Mouse (Mus musculus) gonadal fat pad, adult 2 months (tissue): ENCODE measurements around the gene Fam133b. TPM values are rescaled to one million over a fixed set of nuclear protein-coding genes. Genes with fewer than 3 reads are reported as not detected.
"Not testable (repeated sequence)": the region's sequence is repeated elsewhere in the genome, so short reads cannot be mapped to it uniquely, and the experiment has no call there.

Experiments used
- DNase-seq: peaks from one replicate; pipeline ENCODE4 v3.0.0-alpha.2; 2012; ENCODE audit warnings: low read depth
- polyA plus RNA-seq: library from polyadenylated mRNA; depleted of rRNA; stranded (reverse); fragments of >200 nt; gene quantifications from 2 replicates; pipeline ENCODE4 v1.2.3, GENCODE M21; 2012

Gene Fam133b
- polyA plus RNA-seq, 1 experiment, result 9.7 TPM

DNA sequence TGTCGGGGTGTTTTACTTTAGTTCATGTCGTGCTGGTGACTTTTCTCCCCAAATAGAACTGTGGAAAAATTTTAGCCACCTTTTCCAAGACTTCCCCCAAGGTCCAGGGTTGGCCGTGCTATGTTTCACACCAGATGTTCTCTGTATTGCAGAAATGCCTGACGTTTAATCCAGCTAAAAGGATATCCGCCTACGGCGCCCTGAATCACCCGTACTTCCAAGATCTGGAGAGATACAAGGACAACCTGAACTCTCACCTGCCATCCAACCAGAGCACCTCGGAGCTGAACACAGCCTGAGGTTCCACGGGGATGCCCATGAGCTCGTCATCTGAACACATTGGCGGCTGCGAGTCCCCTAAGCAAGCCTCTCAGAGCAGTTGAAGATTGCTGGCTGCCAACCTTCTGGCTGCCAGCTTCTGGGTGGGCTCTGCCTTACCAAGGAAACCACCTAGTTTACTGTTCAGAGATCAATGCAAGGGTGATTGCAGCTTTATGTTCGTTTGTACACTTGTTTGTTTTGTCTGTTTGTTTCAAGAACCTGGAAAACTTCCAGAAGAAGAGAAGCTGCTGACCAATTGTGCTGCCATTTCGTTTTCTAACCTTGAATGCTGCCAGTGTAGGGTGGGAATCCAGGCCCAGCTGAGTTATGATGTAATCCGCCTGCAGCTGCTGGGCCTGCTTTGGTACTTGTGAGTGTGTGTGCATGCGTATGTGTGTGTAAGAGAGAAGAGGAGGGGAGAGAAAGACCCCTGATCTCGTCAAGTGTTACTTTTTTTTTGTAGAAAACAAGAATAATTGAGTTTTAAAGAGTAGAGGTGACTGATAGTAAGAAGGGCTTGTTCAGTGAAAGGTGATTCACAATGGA is 22.9 kb upstream of the Fam133b start:
- peak; percentile 80 for DNase-seq

DNA sequence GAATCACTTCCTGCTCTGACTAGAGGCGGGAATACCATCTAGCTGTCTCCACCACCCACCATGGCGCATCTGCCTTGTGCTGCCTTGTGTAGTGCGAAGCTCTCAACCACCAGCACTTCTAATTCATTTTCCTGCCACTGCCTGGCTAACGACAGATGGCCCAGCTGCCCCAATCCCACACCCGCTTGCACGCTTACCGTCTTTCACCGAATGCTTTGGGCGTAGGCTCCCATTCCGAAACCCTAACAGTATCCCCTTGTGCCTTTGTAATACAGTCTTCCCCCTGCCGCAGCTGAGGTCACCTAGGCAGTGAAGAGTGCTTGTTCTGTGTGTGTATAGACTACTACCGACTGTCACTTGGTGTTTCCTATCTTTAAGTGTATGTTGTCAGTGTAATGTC is 21.9 kb upstream of the Fam133b start:
- no peak for DNase-seq

- no peak for DNase-seq
Measured at GRCm38 (mm10) chr5:3522826-3523225, 20.8 kb upstream of the Fam133b start.

GRCm38 (mm10) chr5:3527041-3527691 is 16.5 kb upstream of the Fam133b start:
- no peak for DNase-seq

DNA sequence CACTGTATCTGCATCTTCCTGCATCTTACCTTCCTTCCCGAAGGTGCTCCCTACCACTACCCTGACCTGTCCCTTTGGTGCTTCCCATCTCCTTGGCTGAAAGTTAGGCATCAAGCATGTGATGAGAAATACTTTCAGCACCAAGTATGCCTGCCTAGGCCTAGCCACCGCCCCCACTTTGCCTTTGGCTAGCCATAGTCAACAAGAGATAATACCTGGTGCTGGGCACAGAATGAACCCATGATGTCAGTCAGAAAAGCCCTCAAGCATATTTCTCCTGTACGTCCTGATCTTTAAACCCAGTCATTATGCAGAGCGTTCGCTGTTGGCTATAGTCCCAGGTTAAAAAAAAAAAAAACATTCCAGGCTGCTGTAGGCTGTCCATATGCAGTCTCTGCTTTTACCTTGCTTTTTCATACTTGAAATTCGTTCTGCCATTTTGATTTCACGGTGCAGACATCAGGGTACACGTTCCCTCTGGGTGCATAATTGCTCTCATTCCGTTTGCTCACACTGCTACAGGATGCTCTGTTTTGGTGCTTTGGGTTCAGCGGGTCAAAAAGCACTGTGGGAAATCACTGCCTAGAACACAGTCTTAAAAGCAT is 13.9 kb upstream of the Fam133b start:
- peak; percentile 85 for DNase-seq

DNA sequence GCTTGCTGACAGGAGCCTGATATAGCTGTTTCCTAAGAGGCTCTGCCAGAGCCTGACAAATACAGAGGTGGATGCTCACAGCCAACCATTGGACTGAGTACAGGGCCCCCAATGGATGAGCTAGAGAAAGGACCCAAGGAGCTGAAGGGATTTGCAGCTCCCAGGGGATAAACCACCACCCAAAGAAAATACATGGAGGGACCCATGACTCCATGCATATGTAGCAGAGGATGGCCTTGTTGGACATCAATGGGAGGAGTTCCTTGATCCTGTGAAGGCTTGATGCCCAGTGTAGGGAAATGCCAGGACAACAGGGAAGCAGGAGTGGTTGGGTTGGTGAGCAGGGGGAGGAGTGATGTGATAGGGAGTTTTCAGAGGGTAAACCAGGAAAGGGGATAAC is 11.6 kb upstream of the Fam133b start:
- DNase-seq, result not testable (repeated sequence)

DNA sequence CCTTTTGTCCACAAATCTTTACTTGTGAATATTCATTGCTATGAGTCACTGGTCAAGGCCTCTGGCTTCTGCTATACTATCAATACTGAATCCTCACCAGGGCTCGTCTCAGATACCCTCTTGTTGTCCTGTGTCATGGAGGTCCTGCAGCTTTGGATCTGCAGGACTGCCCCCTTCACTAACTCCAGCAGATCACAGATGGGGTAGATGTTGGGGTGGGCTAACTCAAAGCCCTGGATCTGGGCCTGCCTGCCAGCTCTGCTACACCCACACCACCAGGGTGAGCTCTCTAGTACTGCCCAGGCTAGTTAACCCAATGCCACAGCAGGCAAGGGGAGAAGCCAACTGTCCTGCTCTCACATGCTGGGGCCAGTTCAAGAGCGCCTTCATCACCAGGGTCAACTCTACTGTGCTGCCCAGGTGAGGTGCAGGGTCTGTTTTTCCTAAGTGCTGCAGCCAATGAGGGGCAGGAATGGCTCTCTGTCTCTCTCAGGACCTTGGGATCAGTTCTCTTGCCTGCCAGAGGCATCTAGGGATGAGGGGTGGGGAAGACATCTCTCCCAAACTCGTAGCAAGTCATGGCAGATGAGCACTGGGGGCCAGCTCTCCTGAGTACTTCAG is 6.9 kb upstream of the Fam133b start:
- no peak for DNase-seq

DNA sequence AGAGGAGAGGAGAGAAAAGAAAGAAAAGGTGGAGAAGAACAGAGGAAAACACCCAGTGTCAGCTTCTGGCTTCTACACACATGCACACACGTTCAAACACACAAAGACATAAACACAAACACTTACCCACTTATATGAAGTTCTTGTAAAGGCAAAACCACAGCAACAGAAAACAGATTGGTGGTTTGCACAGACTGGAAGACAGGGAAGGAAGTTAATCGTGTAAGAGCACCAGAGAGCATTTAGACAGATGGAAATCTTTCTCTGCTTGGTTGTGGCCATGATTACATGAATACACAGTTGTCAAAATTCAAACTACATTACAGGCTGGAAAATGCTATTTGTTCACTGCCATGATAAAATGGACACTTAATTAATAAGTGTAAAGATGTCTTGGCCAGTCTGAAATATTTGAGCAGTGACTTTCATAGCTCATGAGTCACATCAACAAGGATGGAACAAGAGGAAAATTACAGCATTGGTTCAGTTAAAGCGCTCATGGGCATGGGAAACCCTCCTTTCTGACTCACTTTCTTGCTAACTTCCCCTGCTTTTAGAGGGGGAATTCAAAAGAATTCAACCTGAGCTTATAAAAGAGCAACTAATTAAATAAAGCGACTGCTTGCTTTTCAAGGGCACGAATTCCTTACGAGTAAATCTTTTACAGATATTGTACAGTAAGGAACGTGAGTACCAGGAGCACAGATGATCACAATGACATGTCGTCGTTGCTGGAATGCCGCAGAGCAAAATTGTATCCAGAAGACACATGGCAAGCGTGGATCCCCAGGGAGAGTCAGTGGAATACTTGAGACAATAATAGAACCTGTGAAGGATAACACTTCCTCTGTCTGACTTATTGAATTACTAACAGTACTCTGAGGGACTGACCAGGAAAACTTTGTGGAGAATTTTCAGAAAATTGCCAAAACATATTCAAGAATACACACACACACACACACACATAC is 4.8 kb upstream of the Fam133b start:
- DNase-seq, result no peak

- DNase-seq, result no peak
Measured at GRCm38 (mm10) chr5:3541871-3542270, 1.8 kb upstream of the Fam133b start.

- DNase-seq, result no peak
Measured at GRCm38 (mm10) chr5:3544480-3544769, 792 bp downstream of the Fam133b start.

DNA sequence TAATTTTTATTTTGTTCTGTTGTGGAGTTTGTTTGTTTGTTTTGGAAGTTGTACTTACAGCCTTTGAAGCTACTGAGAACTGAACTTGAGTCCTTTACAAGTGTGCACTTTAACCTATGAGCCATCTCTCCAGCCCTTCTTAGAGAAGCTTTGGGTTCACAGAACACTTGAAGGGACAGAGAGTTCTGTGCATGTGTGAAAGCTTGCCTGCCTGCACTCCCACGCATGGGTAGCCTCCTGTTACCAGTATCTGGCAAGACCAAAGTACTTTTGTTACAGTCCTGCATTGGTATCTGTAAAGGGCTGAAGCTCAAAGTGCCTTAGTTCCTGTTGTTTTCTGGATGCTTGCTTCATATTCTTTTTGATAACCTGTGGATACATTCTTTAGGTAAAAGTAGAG is 2.6 kb downstream of the Fam133b start:
- no peak for DNase-seq

- no peak for DNase-seq
Measured at GRCm38 (mm10) chr5:3551481-3551880, 7.8 kb downstream of the Fam133b start.

DNA sequence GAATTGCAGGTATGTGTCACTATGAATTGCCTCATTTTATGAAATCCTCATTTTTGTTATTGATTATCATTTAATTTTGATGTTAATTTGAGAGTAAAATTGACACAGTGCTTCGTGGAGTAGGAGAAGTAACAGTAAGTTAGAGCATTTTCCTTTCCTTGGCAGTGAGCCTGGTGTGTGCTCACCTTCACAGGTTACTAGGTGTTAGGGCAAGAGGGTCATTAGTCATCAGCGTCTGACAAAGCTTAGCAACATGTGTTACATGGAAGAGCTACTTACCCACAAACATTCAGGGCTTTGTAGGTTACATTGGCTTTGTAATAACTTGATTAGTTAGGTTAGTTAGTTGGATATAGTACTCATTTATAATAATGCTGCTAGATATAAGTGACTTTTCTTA is 10.6 kb downstream of the Fam133b start:
- no peak for DNase-seq

DNA sequence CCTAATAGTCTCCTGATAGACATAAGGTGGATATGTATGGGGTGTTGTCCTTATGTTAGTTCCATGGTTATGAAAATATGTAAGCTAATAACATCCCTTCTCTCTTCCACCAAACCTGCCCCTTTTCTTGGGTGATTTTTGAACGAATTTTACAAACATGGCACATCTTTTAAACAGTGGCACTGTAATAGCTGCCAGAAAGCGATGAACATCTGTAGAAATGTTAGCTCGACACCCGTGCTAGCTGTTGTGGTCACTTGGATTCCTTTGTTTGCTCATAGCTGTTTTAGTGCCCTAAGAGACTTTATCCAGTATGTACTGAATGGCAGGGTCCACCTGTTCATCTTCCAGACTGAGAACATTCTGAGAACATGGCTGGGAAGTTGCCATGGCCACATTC is 27.6 kb downstream of the Fam133b start, which contains the start of gene 1700109H08Rik:
Gene 1700109H08Rik (plus strand): TSS at position 301 of the 400 bp plus-strand sequence.
- DNase-seq, result no peak

- no peak for DNase-seq
Measured at GRCm38 (mm10) chr5:3574825-3575224, 31.2 kb downstream of the Fam133b start.

DNA sequence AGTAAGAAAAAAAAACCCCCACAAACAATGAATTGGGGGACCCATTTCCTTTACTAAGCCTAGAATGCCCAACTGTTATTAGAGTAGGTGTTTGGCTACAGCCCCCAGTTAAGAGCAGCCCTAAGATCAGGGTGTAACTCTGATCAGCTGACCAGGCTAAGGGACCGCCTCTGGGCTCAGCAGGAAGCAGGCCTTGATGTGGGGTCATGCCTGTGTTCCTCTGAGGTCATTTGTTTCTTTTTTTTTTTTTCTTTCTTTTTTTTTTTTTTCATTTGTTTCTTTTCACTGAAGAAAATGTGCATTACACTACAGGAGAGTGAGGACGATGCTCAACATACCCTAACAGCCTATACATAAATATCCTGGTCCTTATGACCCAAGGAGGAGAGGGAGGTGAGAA is 34.3 kb downstream of the Fam133b start:
- no peak for DNase-seq

DNA sequence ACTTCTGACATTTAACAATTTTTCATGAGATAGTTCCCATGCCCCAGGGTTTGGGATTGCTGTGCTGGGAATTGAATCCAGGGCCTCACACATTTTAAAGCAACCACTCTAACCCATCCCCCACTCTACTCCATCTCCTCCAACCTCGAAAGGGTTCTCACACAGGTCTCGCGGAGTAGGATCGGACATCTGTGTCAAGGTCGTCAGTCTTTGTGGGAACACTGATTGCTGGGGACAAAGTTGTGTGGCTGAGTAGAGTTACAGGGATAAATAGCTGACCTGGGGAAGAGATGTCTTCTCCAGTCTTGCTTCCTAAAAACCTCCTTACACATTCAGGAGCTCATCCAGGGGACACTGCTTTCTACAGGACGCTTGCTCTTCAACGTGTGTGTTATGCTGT is 35.4 kb downstream of the Fam133b start:
- no peak for DNase-seq

GRCm38 (mm10) chr5:3595693-3596398 is 52.2 kb downstream of the Fam133b start, which contains the start of gene Pex1:
Gene Pex1, plus strand, starts transcription at chr5:3596066.
- DNase-seq, result peak; percentile 77

DNA sequence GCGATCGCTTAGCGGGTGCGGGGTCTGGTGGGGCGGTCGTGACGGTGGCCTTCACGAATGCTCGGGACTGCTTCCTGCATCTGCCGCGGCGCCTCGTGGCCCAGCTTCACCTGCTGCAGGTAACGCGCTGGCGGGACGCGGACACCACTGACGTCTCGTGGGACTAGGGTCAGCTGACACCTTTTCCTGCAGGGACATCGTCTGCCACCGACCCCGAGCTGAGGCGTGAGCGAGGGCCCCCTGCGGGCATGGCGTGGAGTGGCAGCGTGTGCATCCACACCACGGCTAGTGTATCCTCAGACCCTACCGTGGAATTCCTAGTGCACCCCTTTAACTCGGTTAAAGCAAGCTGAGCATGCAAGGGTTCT is 52.8 kb downstream of the Fam133b start, which contains the start of gene Rbm48:
Gene Rbm48 (minus strand): TSS at position 187 of the 368 bp plus-strand sequence.
- DNase-seq, result no peak

GRCm38 (mm10) chr5:3597171-3597570 is 53.5 kb downstream of the Fam133b start:
- no peak for DNase-seq

DNA sequence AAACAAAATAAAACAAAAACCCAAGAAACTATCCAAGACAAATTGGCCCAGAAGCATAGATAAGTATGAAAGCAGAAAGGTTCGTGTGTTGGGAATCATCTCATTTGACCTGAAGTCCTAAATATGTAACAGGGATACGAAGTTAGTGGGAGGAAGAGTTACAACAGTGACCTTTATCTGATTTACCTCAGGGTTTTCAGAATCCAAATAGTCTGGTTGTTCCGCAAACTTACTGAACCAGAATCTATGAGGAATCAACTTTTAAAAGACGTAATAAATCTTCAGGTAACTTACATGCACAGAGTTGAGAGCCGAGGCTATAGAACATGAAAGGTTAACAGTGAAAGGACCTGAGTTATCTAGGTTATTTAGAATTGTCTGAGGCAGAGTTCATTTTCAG is 55.1 kb downstream of the Fam133b start:
- DNase-seq, result peak; percentile 92
